Mouse (Mus musculus): Measurements from ENCODE around the gene Gm37240.
"Not testable (repeated sequence)": the region's sequence is repeated elsewhere in the genome, so short reads cannot be mapped to it uniquely, and the experiment has no call there.

The Gm37240 gene

GRCm38 (mm10) chr3:85573864-85574830, 313.2 kb downstream of the Gm37240 start, which contains the start of gene Gatb:
Gene Gatb, plus strand, starts transcription at chr3:85574119.
- CTCF ChIA-PET, result no interaction called here

GRCm38 (mm10) chr3:85573216-85573863, 314.0 kb downstream of the Gm37240 start:
- CTCF ChIA-PET, result no interaction called here

DNA sequence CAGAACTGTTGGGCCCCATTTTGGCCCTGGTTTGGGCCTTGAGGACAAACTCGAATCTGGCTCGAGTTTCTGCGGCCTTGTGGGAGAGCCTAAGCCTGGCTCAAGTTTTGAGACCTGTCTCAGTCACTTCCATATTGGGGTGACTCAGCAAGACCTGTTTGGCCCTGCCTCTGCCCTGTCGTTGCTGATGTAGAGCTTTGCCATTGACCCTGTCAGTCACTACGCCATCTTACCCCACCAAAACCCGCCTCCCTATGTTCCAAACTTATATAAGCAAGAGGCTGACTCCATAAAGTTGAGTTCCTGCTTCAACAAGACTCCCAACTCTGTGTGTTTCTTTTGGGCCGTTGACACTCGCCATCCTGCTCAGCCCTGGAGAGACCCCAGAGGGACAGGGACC, 314.8 kb downstream of the Gm37240 start:
- CTCF ChIA-PET, result not testable (repeated sequence)

GRCm38 (mm10) chr3:85571276-85571675, 316.0 kb downstream of the Gm37240 start:
- CTCF ChIA-PET, result no interaction called here

DNA sequence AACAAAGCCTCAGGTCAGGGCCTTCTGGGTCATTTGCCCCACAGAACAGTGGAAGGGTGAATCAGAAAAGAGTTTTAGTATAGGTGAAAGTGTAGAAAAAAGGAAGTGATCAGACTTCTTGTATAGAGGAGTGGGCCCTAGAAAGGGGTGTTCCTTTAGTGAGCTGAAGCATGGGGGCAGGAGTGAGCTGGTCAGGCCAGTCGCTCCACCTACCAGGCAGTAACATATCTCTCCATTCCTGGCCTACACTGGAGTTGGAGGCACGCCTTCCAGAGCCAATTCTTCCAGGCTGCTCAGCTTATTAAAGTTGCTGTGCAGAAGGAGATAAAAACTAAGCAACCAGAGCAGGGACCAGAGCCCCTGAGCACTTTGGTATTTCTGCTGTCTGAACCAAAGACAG, 322.7 kb downstream of the Gm37240 start:
- CTCF ChIA-PET, result no interaction called here

DNA sequence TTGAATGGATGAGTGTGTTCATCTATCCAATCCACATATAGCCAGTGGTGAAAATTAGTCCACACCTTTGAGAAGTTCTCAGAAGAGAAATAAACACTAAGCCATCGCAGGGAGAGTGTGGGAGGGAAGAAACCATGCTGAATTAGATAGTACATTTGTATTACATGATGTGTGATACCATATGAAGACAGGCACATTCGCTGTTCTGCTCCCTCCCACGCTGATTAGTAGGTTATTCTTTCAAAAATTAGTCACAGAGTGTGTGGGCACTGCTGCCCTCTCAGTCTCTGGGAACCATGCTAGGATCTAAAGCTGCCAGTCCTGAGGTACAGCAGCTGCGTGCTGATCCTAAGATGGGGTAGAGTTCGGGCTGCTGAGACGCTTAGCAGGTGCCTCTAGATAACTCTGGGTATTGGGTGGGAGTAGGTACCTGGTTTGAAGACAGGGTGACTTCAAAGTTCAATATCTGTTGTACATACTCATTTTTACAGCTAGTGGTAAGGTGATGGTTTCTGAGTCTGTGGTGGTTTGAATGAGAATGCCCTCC, 333.5 kb downstream of the Gm37240 start:
- CTCF ChIA-PET, result no interaction called here

DNA sequence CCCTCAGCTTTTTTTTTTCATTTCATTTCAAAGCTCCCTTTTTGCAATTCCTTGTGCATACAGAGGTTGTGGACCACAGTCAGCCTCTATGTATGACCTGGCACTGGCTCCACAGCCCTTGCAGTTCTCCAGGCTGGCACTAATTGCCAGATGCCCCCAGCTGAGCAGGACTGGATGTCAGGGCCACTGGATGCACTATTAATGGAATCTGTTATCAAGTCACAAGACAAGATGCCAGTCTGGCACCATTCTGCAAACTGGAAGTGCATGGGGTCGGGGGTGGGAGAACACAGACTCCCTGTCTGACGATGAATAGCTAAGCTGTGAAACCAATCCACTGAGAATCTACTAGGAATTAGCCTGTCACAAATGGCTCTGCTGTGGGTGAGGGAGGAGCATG, 336.0 kb downstream of the Gm37240 start:
- CTCF ChIA-PET, result no interaction called here

- CTCF ChIA-PET, result interaction anchor here (0.7 kb wide), 1 partner anchor 995 kb away, joined by 6 read pairs; no protein-coding TSS in a partner anchor
Measured at GRCm38 (mm10) chr3:85550312-85550711, 337.0 kb downstream of the Gm37240 start.

- CTCF ChIA-PET, result no interaction called here
Measured at GRCm38 (mm10) chr3:85543652-85544051, 343.7 kb downstream of the Gm37240 start.

GRCm38 (mm10) chr3:85542765-85543164, 344.6 kb downstream of the Gm37240 start:
- CTCF ChIA-PET, result interaction anchor here (1.1 kb wide), 1 partner anchor 10 kb away, joined by 3 read pairs; no protein-coding TSS in a partner anchor

DNA sequence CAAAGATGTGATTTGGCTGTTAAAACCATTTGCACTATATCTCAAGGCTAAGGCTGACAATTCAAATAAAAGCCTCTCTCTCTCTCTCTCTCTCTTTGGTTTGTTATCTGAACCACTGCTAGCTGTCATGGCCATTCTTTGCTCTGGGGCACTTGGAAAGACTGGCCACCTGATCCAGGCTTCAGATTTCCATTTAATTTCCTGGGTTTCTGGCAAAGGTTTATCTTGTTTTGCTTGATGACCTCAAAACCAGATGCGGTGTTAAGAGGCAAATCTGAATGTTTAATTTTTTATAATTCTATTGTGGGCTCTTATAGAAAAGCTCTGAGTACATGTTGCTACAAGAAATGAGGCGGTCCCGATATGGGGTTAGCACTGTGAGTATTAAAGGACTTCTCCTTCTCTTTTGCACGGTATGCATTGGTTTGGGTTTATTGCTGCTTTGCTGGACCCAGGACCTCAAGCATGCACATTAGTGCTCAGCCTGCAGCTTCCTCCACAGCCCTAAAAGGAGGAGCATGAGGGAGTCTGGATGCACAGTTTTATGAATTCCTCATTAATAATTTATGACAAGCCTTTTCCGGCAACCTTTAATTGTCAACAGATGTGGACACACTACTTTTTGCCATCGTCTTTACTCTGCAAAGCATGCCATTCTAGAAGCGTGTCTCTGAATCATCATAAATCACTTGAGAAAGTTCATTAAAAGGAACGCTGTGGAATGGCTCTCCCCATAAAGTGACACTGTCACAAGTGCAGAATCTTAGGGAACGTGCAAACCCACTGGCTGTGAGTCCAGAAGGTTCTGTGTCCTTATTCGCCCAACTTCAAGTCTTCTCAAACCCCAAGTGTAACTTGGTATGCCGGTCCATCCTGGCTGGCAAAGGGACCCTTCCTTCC, 351.4 kb downstream of the Gm37240 start:
- CTCF ChIA-PET, result no interaction called here

DNA sequence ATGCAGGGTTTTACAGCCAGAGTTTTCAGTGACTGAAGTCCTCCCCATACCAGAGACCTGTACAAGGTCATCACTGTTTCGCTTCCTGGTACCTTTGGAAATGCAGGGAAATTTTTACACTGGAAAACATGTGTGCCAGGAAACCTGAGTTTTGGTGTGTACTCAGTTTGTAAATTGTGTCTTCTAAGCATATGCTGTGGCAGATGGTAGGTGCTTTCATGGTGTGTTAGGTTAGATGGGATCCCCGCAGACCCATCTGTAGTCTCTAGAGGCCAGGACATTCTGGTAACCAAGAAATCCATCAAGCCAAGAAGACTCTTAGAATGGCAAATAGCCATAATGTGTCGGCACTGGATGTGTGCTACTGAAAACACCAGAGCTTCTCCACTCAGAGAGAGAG, 352.3 kb downstream of the Gm37240 start:
- CTCF ChIA-PET, result no interaction called here

DNA sequence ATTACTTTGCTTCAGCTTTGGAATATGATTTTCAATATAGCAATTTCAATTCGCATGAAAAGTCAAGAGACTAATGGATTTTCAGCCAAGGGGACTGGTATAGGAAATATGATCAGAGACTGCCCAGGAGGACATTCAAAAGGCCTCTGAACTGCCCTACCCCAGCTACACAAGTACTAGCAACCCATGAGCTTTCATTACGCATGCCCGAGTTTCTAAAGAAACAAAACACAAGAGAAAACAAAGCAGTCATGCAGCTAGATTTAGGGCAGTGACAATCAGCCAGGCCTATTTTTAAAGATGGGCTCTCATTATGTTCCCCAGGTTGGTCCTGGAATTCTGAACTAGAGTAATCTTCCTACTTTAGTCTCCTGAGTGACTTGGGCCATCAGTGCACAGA, 354.9 kb downstream of the Gm37240 start:
- CTCF ChIA-PET, result no interaction called here

DNA sequence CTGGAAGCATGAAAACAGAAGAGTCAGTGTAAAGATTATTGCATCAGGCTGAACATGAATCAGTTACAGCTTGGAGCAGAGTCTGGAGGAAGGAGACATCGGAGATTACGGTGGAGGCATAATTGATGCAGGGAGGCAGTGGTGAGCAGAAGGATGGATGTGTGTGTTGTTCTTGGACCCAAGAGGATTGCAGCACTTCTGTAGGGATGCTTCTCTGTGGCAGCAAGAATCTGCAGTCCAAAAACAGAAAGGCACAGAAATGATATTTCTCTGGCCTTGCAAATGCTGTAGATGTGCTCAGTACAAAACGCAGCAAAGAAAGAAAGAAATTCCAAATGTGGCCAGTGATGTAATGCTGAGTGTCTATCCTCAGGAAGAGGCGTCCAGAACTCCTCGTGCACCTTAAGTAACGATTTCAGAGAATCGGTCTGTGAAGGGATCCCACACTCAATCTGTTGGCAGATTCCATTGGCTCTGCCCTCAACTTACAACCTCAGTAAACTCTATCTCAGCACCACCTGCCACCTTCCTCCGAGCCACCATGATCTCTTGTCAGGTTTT, 356.6 kb downstream of the Gm37240 start:
- CTCF ChIA-PET, result no interaction called here

DNA sequence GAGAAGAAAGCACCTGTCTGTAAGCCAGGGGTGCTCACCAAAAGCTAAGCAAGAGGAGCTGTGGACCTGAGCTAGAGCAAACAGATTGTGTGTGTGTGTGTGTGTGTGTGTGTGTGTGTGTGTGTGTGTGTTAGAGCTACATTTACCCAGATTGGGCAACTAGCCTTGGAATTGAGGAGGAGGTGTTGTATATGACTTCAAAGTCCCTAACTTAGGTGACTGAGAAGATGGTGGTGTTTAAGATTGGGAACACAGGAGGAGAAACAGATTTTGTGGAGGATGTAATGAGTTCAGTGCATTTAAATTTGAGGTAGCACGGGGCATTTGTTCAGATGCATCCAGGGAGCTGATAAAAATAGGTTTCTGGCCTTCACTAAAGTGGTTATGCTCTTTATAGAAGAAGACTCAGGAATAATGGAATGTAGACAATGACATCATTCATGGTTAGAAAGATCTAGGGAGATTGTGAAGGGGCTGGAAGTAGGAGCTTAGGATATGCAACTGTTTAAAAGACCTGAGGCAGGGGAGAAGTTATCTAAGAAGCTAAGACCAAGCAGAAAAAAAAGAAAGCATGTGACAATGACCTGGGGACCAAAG, 365.9 kb downstream of the Gm37240 start:
- CTCF ChIA-PET, result no interaction called here

DNA sequence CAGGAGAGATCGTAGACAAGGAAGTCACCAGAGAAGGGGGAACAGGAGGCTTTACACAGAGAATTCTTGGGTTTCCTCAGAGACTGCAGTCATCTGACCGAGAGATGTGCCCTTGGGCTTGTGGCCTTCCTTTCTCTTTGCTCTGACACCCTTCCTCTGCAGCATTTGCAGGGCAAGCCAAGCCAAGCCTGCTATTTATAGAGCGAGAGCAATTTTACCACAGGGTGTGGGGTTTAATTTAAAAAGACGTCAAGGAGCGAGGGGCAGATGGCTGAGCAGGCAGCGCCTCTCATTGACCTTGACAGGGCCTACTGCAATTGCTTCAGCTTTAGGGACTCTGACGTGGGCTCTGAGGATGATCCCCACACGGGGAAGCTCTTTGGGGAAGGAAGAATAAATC, 368.6 kb downstream of the Gm37240 start:
- CTCF ChIA-PET, result no interaction called here

GRCm38 (mm10) chr3:85518072-85518471, 369.2 kb downstream of the Gm37240 start:
- CTCF ChIA-PET, result no interaction called here

GRCm38 (mm10) chr3:85516739-85517396, 370.4 kb downstream of the Gm37240 start:
- CTCF ChIA-PET, result no interaction called here

- CTCF ChIA-PET, result no interaction called here
Measured at GRCm38 (mm10) chr3:85514700-85515099, 372.6 kb downstream of the Gm37240 start.

DNA sequence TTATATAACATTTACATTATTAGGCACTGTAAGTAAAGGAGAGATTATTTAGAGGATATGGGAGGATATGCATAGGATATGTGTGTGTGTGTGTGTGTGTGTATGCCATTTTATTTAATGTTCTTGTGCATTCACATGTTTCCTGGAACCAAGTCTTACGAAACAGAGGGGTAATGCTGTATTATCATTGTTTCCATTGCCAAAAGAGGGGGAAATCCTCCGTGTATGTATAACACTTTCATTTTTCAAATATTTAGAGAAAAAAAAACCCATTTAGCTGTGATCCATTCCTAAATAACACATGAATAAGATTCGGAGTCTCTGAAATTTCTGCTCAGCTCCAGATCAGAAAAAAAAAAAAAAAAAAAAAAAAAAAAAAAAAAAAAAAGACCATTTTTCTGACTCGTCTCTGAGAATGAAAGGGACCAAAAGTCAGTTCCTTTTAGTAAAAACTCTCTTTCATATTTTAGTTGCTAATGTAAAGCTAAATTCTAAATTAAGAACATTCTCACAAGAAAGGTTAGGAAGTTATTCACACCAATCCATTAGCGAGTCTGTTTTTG, 378.5 kb downstream of the Gm37240 start:
- CTCF ChIA-PET, result interaction anchor here (0.6 kb wide), 1 partner anchor 11 kb away, joined by 8 read pairs; no protein-coding TSS in a partner anchor
